Mouse (Mus musculus): ENCODE results near the gene Tenm2.

- TF ChIP-seq EP300 (IDR thresholded peaks at IDR 0.05; ENCODE audit: low read depth), result no peak
- no peak for TF ChIP-seq CTCF (IDR thresholded peaks at IDR 0.05; ENCODE audit: low read depth)
Observed at GRCm38 (mm10) chr11:36214589-36214988, 1021.2 kb downstream of the Tenm2 start.
